Mouse (Mus musculus) lung, embryonic 15.5 days (tissue): ENCODE results near the gene Ecm2. TPM values are rescaled to one million over a fixed set of nuclear protein-coding genes. Genes with fewer than 3 reads are reported as not detected.

Experiments used
- ATAC-seq: fragments of 200-750 bp; cut with Nextera tagmentation; 2 replicates; pipeline ENCODE4 v1.8.0; 2017; ENCODE audit warnings: moderate number of reproducible peaks, borderline replicate concordance; ENCODE audit not compliant: low FRiP score, low TSS enrichment; ENCODE audit errors: extremely low read depth
- H3K27ac ChIP-seq: fragments of 300-500 bp; sonication (generic); 2 replicates; pipeline ENCODE4 v1.5.1; 2015; ENCODE audit warnings: moderate library complexity, mild to moderate bottlenecking, inconsistent platforms
- H3K27me3 ChIP-seq: fragments of 300-500 bp; sonication (generic); 2 replicates; pipeline ENCODE4 v1.6.1; 2015; ENCODE audit warnings: inconsistent platforms
- H3K36me3 ChIP-seq: fragments of 300-500 bp; sonication (generic); 2 replicates; pipeline ENCODE4 v1.6.1; 2015; ENCODE audit warnings: inconsistent platforms
- H3K4me1 ChIP-seq: fragments of 300-500 bp; sonication (generic); 2 replicates; pipeline ENCODE4 v1.6.1; 2015; ENCODE audit warnings: inconsistent platforms
- H3K4me2 ChIP-seq: fragments of 300-500 bp; sonication (generic); 2 replicates; pipeline ENCODE4 v1.6.1; 2015; ENCODE audit warnings: inconsistent platforms, mild to moderate bottlenecking, moderate library complexity
- H3K4me3 ChIP-seq: fragments of 300-500 bp; sonication (generic); 2 replicates; pipeline ENCODE4 v1.5.1; 2015; ENCODE audit warnings: mild to moderate bottlenecking, inconsistent platforms
- H3K9ac ChIP-seq: fragments of 300-500 bp; sonication (generic); 2 replicates; pipeline ENCODE4 v1.6.1; 2015; ENCODE audit warnings: inconsistent platforms
- H3K9me3 ChIP-seq: fragments of 300-500 bp; sonication (generic); 2 replicates; pipeline ENCODE4 v1.6.1; 2016; ENCODE audit warnings: inconsistent platforms
- WGBS: fragments of 180-500 bp; shearing (Covaris S2); methylation state at CpG from one replicate; pipeline ENCODE4 v1.1.7; 2015; 5-methylcytosine and 5-hydroxymethylcytosine counted together
- polyA plus RNA-seq: library from polyadenylated mRNA; unstranded; fragments of >200 nt; fragmentation: Nextera tagmentation; extraction: Ambion mirVana; gene quantifications from 2 replicates; pipeline ENCODE4 v1.2.1, GENCODE M21; 2015

The Ecm2 gene
- polyA plus RNA-seq, 1 experiment from 2014 or later, result 1.6 TPM

DNA sequence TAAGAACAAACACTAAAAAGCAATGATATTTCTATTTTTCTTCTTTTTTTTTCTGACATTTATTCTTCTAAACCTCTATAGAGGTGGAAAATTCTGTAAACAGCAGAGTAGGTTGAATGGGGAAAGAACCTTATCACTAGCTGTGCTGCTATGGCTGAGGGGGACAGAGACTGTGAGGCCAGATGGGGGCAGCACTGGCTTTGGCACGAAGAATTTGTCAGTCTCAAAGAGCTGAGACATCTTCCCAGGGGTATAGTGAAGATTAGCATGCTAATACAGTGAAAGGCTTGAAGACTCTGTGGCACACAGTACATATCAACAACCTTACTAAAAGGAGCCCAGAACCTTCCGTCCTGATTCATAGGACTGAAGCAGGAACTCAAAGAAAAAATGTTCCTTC is 54.6 kb downstream of the Ecm2 start:
- H3K4me3 ChIP-seq, result no peak overlapping the region
- H3K27me3 ChIP-seq, result no peaks in the 10 kb centered on the region
- 0 out of 2 replicates have a peak, but pooled peaks cover 3% of the 10 kb centered on the region for H3K4me1 ChIP-seq
- H3K9me3 ChIP-seq, result no peaks in the 10 kb centered on the region
- no peak overlapping the region for H3K9ac ChIP-seq
- no peaks in the 10 kb centered on the region for H3K36me3 ChIP-seq
- H3K4me2 ChIP-seq, result no peak overlapping the region
- H3K27ac ChIP-seq, result no peak overlapping the region
- 38% methylated on average over 2 of the region's 2 CpGs for WGBS
- ATAC-seq, result no peak

DNA sequence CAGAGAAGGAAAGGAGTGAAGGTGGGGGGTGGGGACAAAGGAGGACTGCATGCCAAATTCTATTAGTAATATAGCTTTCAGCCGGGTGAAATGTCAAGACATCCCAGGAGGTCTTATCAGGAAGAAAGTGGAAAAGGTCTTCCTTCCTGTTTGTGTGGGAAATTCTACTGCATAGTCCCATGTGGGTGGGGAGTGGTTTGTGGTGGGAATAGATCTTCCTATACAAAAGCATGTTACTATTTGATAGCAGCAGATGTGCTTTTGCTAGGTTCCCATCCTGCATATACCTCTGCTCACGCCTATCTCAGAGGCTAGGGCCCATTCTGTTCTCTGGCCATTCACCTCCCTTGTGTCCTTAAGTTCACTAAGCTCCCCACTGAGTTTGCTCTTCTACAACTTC is 56.3 kb downstream of the Ecm2 start:
- H3K27ac ChIP-seq, result no peak overlapping the region
- no peak overlapping the region for H3K4me2 ChIP-seq
- no peaks in the 10 kb centered on the region for H3K9me3 ChIP-seq
- ATAC-seq, result no peak
- H3K9ac ChIP-seq, result no peak overlapping the region
- H3K4me3 ChIP-seq, result no peak overlapping the region
- H3K36me3 ChIP-seq, result no peaks in the 10 kb centered on the region
- 43% methylated on average over 2 of the region's 2 CpGs for WGBS
- 0 out of 2 replicates have a peak, but pooled peaks cover 3% of the 10 kb centered on the region for H3K4me1 ChIP-seq
- no peaks in the 10 kb centered on the region for H3K27me3 ChIP-seq

DNA sequence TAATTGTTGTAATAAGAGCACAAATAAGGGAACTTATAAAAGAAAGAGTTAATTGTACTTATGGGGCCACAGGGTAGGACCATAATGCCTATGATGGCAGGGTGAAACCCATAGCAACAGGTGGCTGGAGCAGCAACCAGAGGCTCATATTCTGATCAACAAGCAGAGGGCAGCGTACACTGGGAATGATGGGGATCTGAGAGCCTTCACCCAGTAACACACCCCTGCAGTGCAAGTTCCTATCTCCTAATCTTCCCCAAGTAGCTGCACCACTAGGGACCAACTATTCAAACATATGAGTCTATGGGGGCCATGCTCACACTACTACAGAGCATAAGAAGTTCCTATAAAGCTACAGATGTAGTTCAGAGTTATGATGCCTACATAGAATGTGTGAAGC is 59.7 kb downstream of the Ecm2 start:
- Histone ChIP-seq H3K9ac (no peak overlapping the region), H3K27ac (no peak overlapping the region), H3K4me1 (no peaks in the 10 kb centered on the region), H3K4me2 (no peak overlapping the region), H3K4me3 (no peak overlapping the region), H3K36me3 (no peaks in the 10 kb centered on the region), H3K27me3 (no peaks in the 10 kb centered on the region), H3K9me3 (no peaks in the 10 kb centered on the region)
- 86% methylated on average over 1 of the region's 1 CpGs for WGBS
- ATAC-seq, result no peak

DNA sequence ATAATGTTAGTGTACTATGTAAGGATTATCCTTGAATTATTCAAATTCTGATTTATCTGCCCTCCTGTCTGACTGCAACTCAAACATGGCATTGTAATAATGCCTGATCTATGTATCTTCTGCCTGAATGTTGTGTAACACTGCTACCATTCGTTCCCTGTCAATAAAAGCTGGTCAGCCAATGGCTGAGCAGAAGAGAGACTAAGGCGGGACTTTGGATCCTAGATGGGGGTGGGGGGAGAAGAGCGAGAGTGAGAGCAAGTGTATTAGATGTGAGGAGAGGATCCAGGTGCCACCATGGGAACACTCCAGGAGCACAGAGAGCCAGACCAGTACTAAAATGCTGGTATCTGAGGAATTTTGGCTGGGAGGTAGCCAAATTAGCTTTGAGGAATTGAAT is 65.8 kb downstream of the Ecm2 start:
- Histone ChIP-seq H3K4me1 (no peaks in the 10 kb centered on the region), H3K4me2 (no peak overlapping the region), H3K9me3 (no peaks in the 10 kb centered on the region), H3K9ac (no peak overlapping the region), H3K27me3 (no peaks in the 10 kb centered on the region), H3K36me3 (no peaks in the 10 kb centered on the region), H3K4me3 (no peak overlapping the region), H3K27ac (no peak overlapping the region)
- ATAC-seq, result no peak
- WGBS, result 74% methylated on average over 3 of the region's 3 CpGs

DNA sequence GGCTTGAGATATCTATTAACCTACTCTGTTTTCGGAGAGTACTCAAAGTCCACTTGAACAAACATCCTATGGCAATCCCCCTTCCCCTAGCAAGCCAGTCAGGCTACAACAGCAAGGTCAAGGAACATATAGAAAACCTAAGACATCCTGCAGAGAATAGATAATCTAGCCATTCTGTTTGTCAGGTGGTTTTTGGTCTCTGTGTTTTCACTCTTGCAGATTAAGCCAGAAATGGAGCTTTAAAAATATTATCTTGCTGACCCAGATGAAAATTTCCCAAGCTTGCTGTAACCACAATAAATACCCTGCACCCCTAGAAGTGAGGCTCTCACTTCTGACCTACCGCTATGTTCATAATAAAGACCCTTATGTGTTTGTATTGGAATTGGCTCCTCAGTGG is 66.8 kb downstream of the Ecm2 start:
- no peaks in the 10 kb centered on the region for H3K36me3 ChIP-seq
- H3K9me3 ChIP-seq, result no peaks in the 10 kb centered on the region
- no peaks in the 10 kb centered on the region for H3K27me3 ChIP-seq
- ATAC-seq, result no peak
- no peak overlapping the region for H3K9ac ChIP-seq
- no peaks in the 10 kb centered on the region for H3K4me1 ChIP-seq
- H3K4me3 ChIP-seq, result no peak overlapping the region
- WGBS, result 84% methylated on average over 2 of the region's 2 CpGs
- H3K27ac ChIP-seq, result no peak overlapping the region
- H3K4me2 ChIP-seq, result no peak overlapping the region

DNA sequence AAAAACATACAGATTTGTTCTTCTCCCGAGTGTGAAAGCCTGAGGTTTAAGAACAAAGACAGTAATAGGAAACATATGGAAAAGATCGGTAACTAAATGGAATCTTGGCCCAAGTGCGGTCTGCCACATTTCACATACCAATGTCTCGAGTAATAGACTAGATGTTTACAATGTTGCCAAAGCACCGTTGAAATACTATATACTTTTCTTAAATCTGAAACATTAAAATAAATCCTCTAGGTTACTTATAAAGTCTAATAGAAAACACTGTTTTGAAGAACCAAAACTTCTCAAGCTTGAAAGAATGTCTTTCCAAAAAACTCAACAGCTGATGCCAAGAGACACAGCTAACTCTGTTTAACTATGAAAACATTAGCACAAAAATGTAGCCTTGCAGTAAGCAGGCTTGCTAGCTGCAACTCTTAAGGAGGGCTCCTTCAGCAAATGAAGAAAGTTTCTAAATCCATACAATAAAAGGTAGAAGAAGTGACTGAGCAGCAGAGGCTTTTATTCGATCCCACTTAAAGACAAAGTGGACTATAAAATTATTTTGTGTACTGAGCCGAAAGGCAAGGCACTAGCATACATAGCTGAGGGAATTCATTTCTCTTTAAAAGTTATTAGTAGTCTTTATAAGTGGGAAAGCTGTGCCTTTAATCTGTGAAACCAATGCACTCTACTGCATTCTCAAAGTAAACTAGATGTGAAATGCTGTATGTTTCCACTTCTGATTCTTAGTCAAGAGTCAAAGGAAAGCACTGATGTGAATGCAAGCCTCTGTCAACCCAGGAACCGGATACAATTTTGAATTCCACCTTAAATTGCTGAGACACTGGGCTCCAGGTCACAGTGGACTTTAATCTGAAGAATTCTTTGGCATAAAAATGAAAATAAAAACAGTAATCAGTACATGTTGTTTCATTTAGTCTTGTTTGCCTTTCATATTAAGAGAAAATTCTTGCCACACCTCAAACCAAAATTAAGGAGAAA is 77.2 kb downstream of the Ecm2 start, which contains the start of gene Omd:
Omd (plus strand) TSS at position 922 of the 990 bp plus-strand sequence.
- Histone ChIP-seq H3K4me3 (no peak within 1 kb of the TSS), H3K4me1 (peaks cover 15% of the 10 kb centered on the region), H3K9ac (no peak within 1 kb of the TSS), H3K27ac (peak within 1 kb of the TSS; percentile 82), H3K36me3 (no peaks in the 10 kb centered on the region), H3K27me3 (no peaks in the 10 kb centered on the region), H3K4me2 (peak within 1 kb of the TSS; percentile 0; the same call in 1 of the 2 replicates), H3K9me3 (no peaks in the 10 kb centered on the region)
- 41% methylated on average over 8 of the region's 8 CpGs for WGBS
- ATAC-seq, result no peak

Other genes with a start within 250 kb of the Ecm2 start
- gene Fgd3, start 184.5 kb upstream of the Ecm2 start, polyA plus RNA-seq, result 0.30 and 0.33 TPM in 2 replicates
- gene Bicd2, start 163.2 kb upstream of the Ecm2 start, polyA plus RNA-seq, result 33.1 and 34.7 TPM in 2 replicates
- 15.1 and 15.2 TPM in 2 replicates for gene Ippk, start 83.6 kb upstream of the Ecm2 start, polyA plus RNA-seq
- 0.94 and 1.4 TPM in 2 replicates for gene Tes3-ps, start 11.5 kb upstream of the Ecm2 start, polyA plus RNA-seq
- 30.6 and 32.0 TPM in 2 replicates for gene Aspn, start 39.6 kb downstream of the Ecm2 start, polyA plus RNA-seq
- gene Omd, start 77.7 kb downstream of the Ecm2 start, polyA plus RNA-seq, result 0.92 and 1.1 TPM in 2 replicates
- 99.5 and 108 TPM in 2 replicates for gene Ogn, start 103.2 kb downstream of the Ecm2 start, polyA plus RNA-seq
- 32.0 and 36.2 TPM in 2 replicates for gene Cenpp, start 148.0 kb downstream of the Ecm2 start, polyA plus RNA-seq
- gene Nol8, start 148.3 kb downstream of the Ecm2 start, polyA plus RNA-seq, result 12.5 and 14.2 TPM in 2 replicates
- 62.0 and 66.3 TPM in 2 replicates for gene Iars, start 177.3 kb downstream of the Ecm2 start, polyA plus RNA-seq